Mouse (Mus musculus) adrenal gland, postnatal 36 days (tissue): Measurements from ENCODE around the gene Spata32. TPM values are rescaled to one million over a fixed set of nuclear protein-coding genes. Genes with fewer than 3 reads are reported as not detected.

Experiments used
- DNase-seq, 2 experiments: peaks; one replicate each; pipeline ENCODE4 v3.0.0; 2021; ENCODE audit warnings: mixed read lengths in 1 of 2
- total RNA-seq, 2 experiments: library from RNA; stranded (reverse); gene quantifications; 2 replicates each; pipeline ENCODE4 v1.2.3; 2021

Gene Spata32
- total RNA-seq, 2 experiments from 2014 or later: not detected

GRCm38 (mm10) chr11:103173771-103174344 lies 44.4 kb downstream of the Spata32 start:
- no peak for DNase-seq

GRCm38 (mm10) chr11:103173041-103173770 lies 45.0 kb downstream of the Spata32 start:
- DNase-seq: no peak

- DNase-seq: no peak
Observed at GRCm38 (mm10) chr11:103172392-103173040, 45.7 kb downstream of the Spata32 start.

- no peak for DNase-seq
Observed at GRCm38 (mm10) chr11:103171703-103172391, 46.4 kb downstream of the Spata32 start.

- peak in 1 of 2 experiments; percentile 50 for DNase-seq
Observed at GRCm38 (mm10) chr11:103171286-103171620, 47.0 kb downstream of the Spata32 start.

GRCm38 (mm10) chr11:103170494-103171285 lies 47.5 kb downstream of the Spata32 start, which contains the start of gene Fmnl1:
Gene Fmnl1, plus strand, starts transcription at chr11:103171107.
- peak; percentile 58 to 71 for DNase-seq

- DNase-seq: no peak
Observed at GRCm38 (mm10) chr11:103170111-103170493, 48.1 kb downstream of the Spata32 start.

- no peak for DNase-seq
Observed at GRCm38 (mm10) chr11:103169664-103170063, 48.6 kb downstream of the Spata32 start.

- peak; percentile 82 to 83 for DNase-seq
Observed at GRCm38 (mm10) chr11:103168690-103169390, 49.4 kb downstream of the Spata32 start.

- DNase-seq: peak; percentile 53 to 62
Observed at GRCm38 (mm10) chr11:103164391-103164790, 53.8 kb downstream of the Spata32 start.

- peak in 1 of 2 experiments; percentile 55 for DNase-seq
Observed at GRCm38 (mm10) chr11:103162132-103162531, 56.1 kb downstream of the Spata32 start.

GRCm38 (mm10) chr11:103161449-103161848 lies 56.8 kb downstream of the Spata32 start:
- DNase-seq: no peak

- DNase-seq: no peak
Observed at GRCm38 (mm10) chr11:103160738-103161137, 57.5 kb downstream of the Spata32 start.

- DNase-seq: peak; percentile 99
Observed at GRCm38 (mm10) chr11:103158621-103159478, 59.4 kb downstream of the Spata32 start.

Other genes with a start within 250 kb of the Spata32 start
- gene Nmt1, start 190.2 kb downstream of the Spata32 start, total RNA-seq: 100 to 1,000 TPM; 100 to 114 TPM
- 10 to 100 TPM; 65.4 to 66.8 TPM for gene Dcakd, start 190.1 kb downstream of the Spata32 start, total RNA-seq
- gene Plcd3, start 116.8 kb downstream of the Spata32 start, total RNA-seq: 10 to 100 TPM; 10.1 to 11.1 TPM
- 100 to 1,000 TPM; 118 to 127 TPM for gene Acbd4, start 116.8 kb downstream of the Spata32 start, total RNA-seq
- 10 to 100 TPM; 68.8 to 72.2 TPM for gene Hexim1, start 102.2 kb downstream of the Spata32 start, total RNA-seq
- 1 to 10 TPM; 3.5 to 5.9 TPM for gene Hexim2, start 86.0 kb downstream of the Spata32 start, total RNA-seq
- gene Fmnl1, start 47.3 kb downstream of the Spata32 start, total RNA-seq: 10 to 100 TPM; 16.4 to 17.3 TPM
- gene 1700023F06Rik, start 9.9 kb downstream of the Spata32 start, total RNA-seq: not detected
- 1 to 10 TPM; 4.7 to 7.7 TPM for gene Map3k14, start 49.0 kb upstream of the Spata32 start, total RNA-seq
- gene Arhgap27, start 145.3 kb upstream of the Spata32 start, total RNA-seq: 10 to 100 TPM; 10.1 to 16.3 TPM
- gene Plekhm1, start 194.3 kb upstream of the Spata32 start, total RNA-seq: 10 to 100 TPM; 20.1 to 21.5 TPM